Mouse (Mus musculus) liver, adult (tissue): ENCODE data around the gene Dis3l2.

Experiments used
- GATA4 ChIP-seq: IDR thresholded peaks from 2 replicates; pipeline ENCODE4 v1.6.1; 2014; ENCODE audit warnings: mild to moderate bottlenecking, low read length; ENCODE audit not compliant: insufficient replicate concordance

The Dis3l2 gene

GRCm38 (mm10) chr1:86703965-86704326 lies 338 bp downstream of the Dis3l2 start:
- TF ChIP-seq GATA4 = no peak; the same call in 1 of the 2 replicates

- TF ChIP-seq GATA4 = no peak
Observed at GRCm38 (mm10) chr1:86705461-86705860, 1.9 kb downstream of the Dis3l2 start.

- no peak for TF ChIP-seq GATA4
Observed at GRCm38 (mm10) chr1:86709546-86709945, 5.9 kb downstream of the Dis3l2 start.

GRCm38 (mm10) chr1:86712045-86712444 lies 8.4 kb downstream of the Dis3l2 start:
- TF ChIP-seq GATA4 = no peak

- no peak for TF ChIP-seq GATA4
Observed at GRCm38 (mm10) chr1:86713054-86713453, 9.4 kb downstream of the Dis3l2 start.

- no peak for TF ChIP-seq GATA4
Observed at GRCm38 (mm10) chr1:86718190-86718589, 14.6 kb downstream of the Dis3l2 start.

- TF ChIP-seq GATA4 = no peak
Observed at GRCm38 (mm10) chr1:86719391-86719790, 15.8 kb downstream of the Dis3l2 start.

- no peak for TF ChIP-seq GATA4
Observed at GRCm38 (mm10) chr1:86733160-86733821, 29.7 kb downstream of the Dis3l2 start.

GRCm38 (mm10) chr1:86736414-86736813 lies 32.8 kb downstream of the Dis3l2 start:
- TF ChIP-seq GATA4 = no peak

GRCm38 (mm10) chr1:86742896-86743295 lies 39.3 kb downstream of the Dis3l2 start:
- no peak for TF ChIP-seq GATA4

GRCm38 (mm10) chr1:86747034-86747433 lies 43.4 kb downstream of the Dis3l2 start:
- TF ChIP-seq GATA4 = no peak

- TF ChIP-seq GATA4 = no peak
Observed at GRCm38 (mm10) chr1:86750094-86750493, 46.5 kb downstream of the Dis3l2 start.

GRCm38 (mm10) chr1:86753416-86753815 lies 49.8 kb downstream of the Dis3l2 start:
- TF ChIP-seq GATA4 = no peak

GRCm38 (mm10) chr1:86754335-86754734 lies 50.7 kb downstream of the Dis3l2 start:
- no peak for TF ChIP-seq GATA4

- no peak for TF ChIP-seq GATA4
Observed at GRCm38 (mm10) chr1:86758091-86758490, 54.5 kb downstream of the Dis3l2 start.

GRCm38 (mm10) chr1:86762161-86762560 lies 58.6 kb downstream of the Dis3l2 start:
- TF ChIP-seq GATA4 = no peak

- no peak for TF ChIP-seq GATA4
Observed at GRCm38 (mm10) chr1:86801241-86801640, 97.6 kb downstream of the Dis3l2 start.

GRCm38 (mm10) chr1:86811756-86812155 lies 108.1 kb downstream of the Dis3l2 start:
- TF ChIP-seq GATA4 = no peak

- peak; percentile 62; the same call in 1 of the 2 replicates for TF ChIP-seq GATA4
Observed at GRCm38 (mm10) chr1:86822266-86822665, 118.7 kb downstream of the Dis3l2 start.
